Mouse (Mus musculus): ENCODE data around the gene Tnfsf18.

GRCm38 (mm10) chr1:161520223-161520622, 25.8 kb downstream of the Tnfsf18 start:
- TF ChIP-seq HCFC1 (IDR thresholded peaks at IDR 0.05; ENCODE audit: borderline replicate concordance, insufficient read depth, low read length) (no peak), ZNF384 (IDR thresholded peaks at IDR 0.05; ENCODE audit: low read depth, low read length) (no peak), CHD2 (IDR thresholded peaks at IDR 0.05; ENCODE audit: low read depth, low read length) (no peak)

Measured in ES-E14 (cell line).